In the genomic region with DNA sequence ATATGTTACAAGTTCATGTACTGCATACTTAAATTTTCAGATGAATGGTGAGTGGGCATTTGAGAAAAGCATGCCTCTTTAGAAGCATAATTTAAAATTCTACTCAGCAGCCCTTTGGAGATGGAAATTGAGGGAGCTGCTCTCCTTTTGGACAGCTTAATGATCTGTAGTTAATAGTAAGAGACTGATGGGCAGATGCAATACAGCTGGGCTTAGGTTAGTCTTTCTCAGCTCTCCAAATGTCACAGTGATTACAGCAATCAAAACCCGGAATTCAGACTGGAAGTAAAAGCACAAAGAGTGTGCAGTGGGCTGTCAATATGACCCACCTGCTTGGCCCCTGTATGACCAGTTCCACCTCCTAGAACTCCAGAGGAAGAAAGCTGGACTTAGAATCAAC, we compare ENCODE assay signal across 20 mouse cellular contexts. TPM values are rescaled to one million over a fixed set of nuclear protein-coding genes. Genes with fewer than 3 reads are reported as not detected.
DNase-seq lines count a peak whose midpoint lies in the region; ATAC-seq and TF ChIP-seq lines count a peak whose summit lies in the region.
"Had no signal": no experiment of that assay in that cellular context is flagged by ENCODE, and none has a peak within 500 bp of the region (broad histone marks: within the 10 kb centered on the region; RNA-seq: fewer than 3 reads in every experiment).

No protein-coding gene starts in this region.

- no peak for TF ChIP-seq CTCF in forebrain, postnatal 0 days (IDR thresholded peaks at IDR 0.05; ENCODE audit: low read depth)
- TF ChIP-seq CTCF in layer of hippocampus, adult 2 months (conservative IDR thresholded peaks at IDR 0.05) = no peak

- ATAC-seq in forebrain, embryonic 12.5 days (ENCODE audit: low FRiP score) = peak; percentile 65; the same call in 1 of the 2 replicates
- no peak for ATAC-seq in forebrain, embryonic 11.5 days (replicated peaks; ENCODE audit: low FRiP score)
- 0 out of 2 replicates have a peak, but pooled peaks have one; percentile 34 for ATAC-seq in midbrain, embryonic 15.5 days (replicated peaks)
- no peak for ATAC-seq in midbrain, embryonic 16.5 days
- ATAC-seq in forebrain, postnatal 0 days = peak; percentile 32; the same call in 1 of the 2 replicates
- ATAC-seq: CD4-positive, CD25-positive, alpha-beta regulatory T cell, adult 4 months had no signal

- H3K9ac ChIP-seq in forebrain, embryonic 12.5 days = no peak overlapping the region
- no peak overlapping the region for H3K9ac ChIP-seq in forebrain, embryonic 11.5 days (ENCODE audit: low read length)
- H3K9ac ChIP-seq in midbrain, embryonic 15.5 days = no peak overlapping the region
- H3K9ac ChIP-seq in midbrain, embryonic 16.5 days (ENCODE audit: low read depth, low read length) = no peak overlapping the region
- H3K9ac ChIP-seq in forebrain, postnatal 0 days = no peak overlapping the region
- H3K9ac ChIP-seq: embryonic facial prominence, embryonic 12.5 days; heart, embryonic 13.5 days; hindbrain, embryonic 15.5 days had no signal

- no peak overlapping the region; the same call in 1 of the 2 replicates for H3K27ac ChIP-seq in forebrain, embryonic 12.5 days
- H3K27ac ChIP-seq in forebrain, embryonic 11.5 days (ENCODE audit: low read depth, low read length) = no peak overlapping the region
- no peak overlapping the region for H3K27ac ChIP-seq in midbrain, embryonic 15.5 days
- H3K27ac ChIP-seq in midbrain, embryonic 16.5 days (ENCODE audit: low read length) = no peak overlapping the region
- no peak overlapping the region for H3K27ac ChIP-seq in forebrain, postnatal 0 days (ENCODE audit: low read depth, low read length)
- no peak overlapping the region for H3K27ac ChIP-seq in layer of hippocampus, adult 2 months
- H3K27ac ChIP-seq: embryonic facial prominence, embryonic 12.5 days; heart, embryonic 13.5 days; hindbrain, embryonic 15.5 days had no signal

- DNase-seq in forebrain, embryonic 11.5 days (ENCODE audit: low spot score) = no peak
- no peak for DNase-seq in forebrain, postnatal 0 days
- no peak for DNase-seq in thymus, postnatal 4 days
- DNase-seq in layer of hippocampus, adult 2 months (ENCODE audit: low spot score in 2 of 2) = no peak
- DNase-seq: adrenal gland, postnatal 10 days; B cell, adult 2 months; cerebellum, adult 11-12 months; cerebellum, adult 9-10 months; cerebellum, postnatal 25 days; gastrocnemius, postnatal 36 days; heart, adult 11 months; heart, postnatal 36 days had no signal

- no peaks in the 10 kb centered on the region for H3K27me3 ChIP-seq in forebrain, embryonic 12.5 days
- H3K27me3 ChIP-seq in forebrain, embryonic 11.5 days (ENCODE audit: control insufficient read depth, insufficient read depth, low read length) = no peaks in the 10 kb centered on the region
- no peaks in the 10 kb centered on the region for H3K27me3 ChIP-seq in midbrain, embryonic 15.5 days (replicated peaks)
- H3K27me3 ChIP-seq in midbrain, embryonic 16.5 days (ENCODE audit: control insufficient read depth, insufficient read depth, low read depth, low read length) = no peaks in the 10 kb centered on the region
- no peaks in the 10 kb centered on the region for H3K27me3 ChIP-seq in forebrain, postnatal 0 days (ENCODE audit: insufficient read depth, low read length)
- H3K27me3 ChIP-seq: embryonic facial prominence, embryonic 12.5 days; heart, embryonic 13.5 days; hindbrain, embryonic 15.5 days had no signal

- H3K4me1 ChIP-seq in forebrain, embryonic 12.5 days = peaks cover 5% of the 10 kb centered on the region; the same call in 1 of the 2 replicates
- no peaks in the 10 kb centered on the region for H3K4me1 ChIP-seq in forebrain, embryonic 11.5 days (replicated peaks; ENCODE audit: control insufficient read depth, insufficient read depth, low read length)
- H3K4me1 ChIP-seq in midbrain, embryonic 15.5 days = peaks cover 5% of the 10 kb centered on the region; the same call in 1 of the 2 replicates
- 0 out of 2 replicates have a peak, but pooled peaks cover 5% of the 10 kb centered on the region for H3K4me1 ChIP-seq in midbrain, embryonic 16.5 days (ENCODE audit: control insufficient read depth, insufficient read depth, low read length)
- peaks cover 7% of the 10 kb centered on the region; the same call in 1 of the 2 replicates for H3K4me1 ChIP-seq in forebrain, postnatal 0 days (ENCODE audit: insufficient read depth)
- H3K4me1 ChIP-seq: embryonic facial prominence, embryonic 12.5 days; heart, embryonic 13.5 days had no signal

- H3K4me3 ChIP-seq in forebrain, embryonic 12.5 days (replicated peaks) = no peak overlapping the region
- no peak overlapping the region for H3K4me3 ChIP-seq in forebrain, embryonic 11.5 days (ENCODE audit: low read depth, low read length)
- no peak overlapping the region for H3K4me3 ChIP-seq in midbrain, embryonic 15.5 days
- H3K4me3 ChIP-seq in midbrain, embryonic 16.5 days (ENCODE audit: low read depth, low read length) = no peak overlapping the region
- no peak overlapping the region for H3K4me3 ChIP-seq in forebrain, postnatal 0 days (ENCODE audit: low read depth, low read length)
- H3K4me3 ChIP-seq in layer of hippocampus, adult 2 months = no peak overlapping the region
- H3K4me3 ChIP-seq: embryonic facial prominence, embryonic 12.5 days; heart, embryonic 13.5 days; hindbrain, embryonic 15.5 days had no signal

- no peaks in the 10 kb centered on the region; the same call in 1 of the 2 replicates for H3K36me3 ChIP-seq in forebrain, embryonic 12.5 days (replicated peaks)
- no peaks in the 10 kb centered on the region for H3K36me3 ChIP-seq in forebrain, embryonic 11.5 days (ENCODE audit: control insufficient read depth, insufficient read depth, low read length)
- H3K36me3 ChIP-seq in midbrain, embryonic 15.5 days (replicated peaks) = no peaks in the 10 kb centered on the region
- H3K36me3 ChIP-seq in midbrain, embryonic 16.5 days (ENCODE audit: control insufficient read depth, insufficient read depth, low read length) = no peaks in the 10 kb centered on the region
- H3K36me3 ChIP-seq in forebrain, postnatal 0 days (ENCODE audit: insufficient read depth) = 0 out of 2 replicates have a peak, but pooled peaks cover 2% of the 10 kb centered on the region
- H3K36me3 ChIP-seq: embryonic facial prominence, embryonic 12.5 days; G1E; heart, embryonic 13.5 days had no signal

- no peaks in the 10 kb centered on the region for H3K9me3 ChIP-seq in forebrain, embryonic 12.5 days
- no peaks in the 10 kb centered on the region for H3K9me3 ChIP-seq in forebrain, embryonic 11.5 days (ENCODE audit: control insufficient read depth, low read length)
- no peaks in the 10 kb centered on the region for H3K9me3 ChIP-seq in midbrain, embryonic 15.5 days
- no peaks in the 10 kb centered on the region for H3K9me3 ChIP-seq in midbrain, embryonic 16.5 days (replicated peaks; ENCODE audit: control insufficient read depth, low read length, poor library complexity, severe bottlenecking)
- H3K9me3 ChIP-seq in forebrain, postnatal 0 days (ENCODE audit: low read length) = no peaks in the 10 kb centered on the region
- H3K9me3 ChIP-seq: embryonic facial prominence, embryonic 12.5 days; G1E; heart, embryonic 13.5 days; hindbrain, embryonic 15.5 days had no signal

- WGBS in forebrain, embryonic 12.5 days = 35% methylated on average over 1 of the region's 1 CpGs
- 53% methylated on average over 1 of the region's 1 CpGs for WGBS in forebrain, embryonic 11.5 days
- 34% methylated on average over 1 of the region's 1 CpGs for WGBS in midbrain, embryonic 15.5 days
- 46% methylated on average over 1 of the region's 1 CpGs for WGBS in midbrain, embryonic 16.5 days
- whole genome bisulfite sequencing in forebrain, postnatal 0 days = 15% methylated on average over 1 of the region's 1 CpGs

- no peak overlapping the region; the same call in 1 of the 2 replicates for H3K4me2 ChIP-seq in forebrain, embryonic 12.5 days
- no peak overlapping the region for H3K4me2 ChIP-seq in forebrain, embryonic 11.5 days (ENCODE audit: low read depth, low read length, severe bottlenecking)
- H3K4me2 ChIP-seq in midbrain, embryonic 15.5 days = no peak overlapping the region
- H3K4me2 ChIP-seq in midbrain, embryonic 16.5 days (ENCODE audit: low read length) = no peak overlapping the region
- H3K4me2 ChIP-seq in forebrain, postnatal 0 days (ENCODE audit: low read depth) = no peak overlapping the region
- H3K4me2 ChIP-seq: embryonic facial prominence, embryonic 12.5 days; heart, embryonic 13.5 days; hindbrain, embryonic 15.5 days had no signal

RNA-seq across cellular contexts. Expression of gene Gad2, which starts 24.1 kb away (rescaled TPM):
- 73.0 and 80.6 TPM in 2 replicates for polyA plus RNA-seq in forebrain, embryonic 12.5 days (2016; fragmentation: Nextera tagmentation; extraction: Ambion mirVana)
- 29.6 and 29.9 TPM in 2 replicates for polyA plus RNA-seq in forebrain, embryonic 11.5 days (2014; fragmentation: Nextera tagmentation; extraction: Ambion mirVana)
- polyA plus RNA-seq in midbrain, embryonic 15.5 days (2015; fragmentation: Nextera tagmentation; extraction: Ambion mirVana) = 62.8 and 72.5 TPM in 2 replicates
- polyA plus RNA-seq in midbrain, embryonic 16.5 days (2015; fragmentation: Nextera tagmentation; extraction: Ambion mirVana) = 64.1 TPM in 2 replicates
- total RNA-seq in forebrain, postnatal 0 days (2014; rRNA removed) = 41.6 and 50.7 TPM in 2 replicates
- 34.6 and 50.5 TPM in 2 replicates for polyA plus RNA-seq in forebrain, postnatal 0 days (2015; fragmentation: Nextera tagmentation; extraction: Ambion mirVana)
- total RNA-seq in layer of hippocampus, adult 2 months (2021) = 10 to 100 TPM; 86.2 to 89.9 TPM
- total RNA-seq: gastrocnemius, postnatal 36 days; heart, postnatal 36 days had no signal
- polyA plus RNA-seq: CD4-positive, CD25-positive, alpha-beta regulatory T cell, adult 4 months; G1E had no signal

Comparison
In these comparisons a context has a peak if more than half of its experiments do, and no peak if none do; other contexts are left out.
1. ATAC-seq: peak in forebrain, embryonic 12.5 days (single experiment), midbrain, embryonic 15.5 days (single experiment) and forebrain, postnatal 0 days (single experiment); none in forebrain, embryonic 11.5 days (single experiment) and midbrain, embryonic 16.5 days (single experiment).